Comparison of ENCODE assay signal across 26 mouse cellular contexts in the genomic region with DNA sequence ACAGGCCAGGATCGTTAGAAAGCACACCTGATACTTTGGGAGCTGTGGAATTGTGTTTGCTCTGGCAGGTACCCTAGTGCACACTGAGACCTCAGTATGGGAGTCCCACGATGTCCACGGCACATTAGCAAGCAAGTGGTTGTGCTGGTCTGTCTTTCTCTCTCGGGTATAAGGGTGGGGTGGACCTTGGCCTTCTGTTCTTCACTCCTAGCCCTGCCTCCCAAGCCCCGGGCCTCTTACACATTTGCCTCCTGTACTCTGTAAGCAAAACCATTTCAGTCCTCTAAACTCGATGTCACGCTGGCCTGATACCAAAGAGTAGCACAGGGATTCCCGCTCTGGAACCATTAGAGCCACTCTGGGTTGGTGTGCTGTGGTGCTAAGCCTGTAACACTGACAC. TPM values are rescaled to one million over a fixed set of nuclear protein-coding genes. Genes with fewer than 3 reads are reported as not detected.
DNase-seq lines count a peak whose midpoint lies in the region; ATAC-seq and TF ChIP-seq lines count a peak whose summit lies in the region.
"Had no signal": no experiment of that assay in that cellular context is flagged by ENCODE, and none has a peak within 500 bp of the region (broad histone marks: within the 10 kb centered on the region; RNA-seq: fewer than 3 reads in every experiment).

No protein-coding gene starts in this region.

- ATAC-seq in limb, embryonic 14.5 days (ENCODE audit: low FRiP score, low read depth): no peak
- peak; percentile 75 for ATAC-seq in intestine, embryonic 15.5 days
- ATAC-seq in midbrain, embryonic 14.5 days (ENCODE audit: low FRiP score, low TSS enrichment): no peak
- ATAC-seq: CD4-positive, CD25-positive, alpha-beta regulatory T cell, adult 4 months; forebrain, embryonic 13.5 days; inflammation-experienced regulatory T-cells, adult 6 months; liver, embryonic 12.5 days; midbrain, embryonic 15.5 days had no signal

- no peak overlapping the region for H3K4me2 ChIP-seq in limb, embryonic 14.5 days (replicated peaks; ENCODE audit: low read depth, low read length, severe bottlenecking)
- no peak overlapping the region for H3K4me2 ChIP-seq in intestine, embryonic 15.5 days (replicated peaks)
- H3K4me2 ChIP-seq in midbrain, embryonic 14.5 days (ENCODE audit: low read length): no peak overlapping the region
- H3K4me2 ChIP-seq: embryonic facial prominence, embryonic 15.5 days; forebrain, embryonic 13.5 days; hindbrain, embryonic 15.5 days; liver, embryonic 12.5 days; midbrain, embryonic 15.5 days had no signal

- H3K9me3 ChIP-seq in limb, embryonic 14.5 days (ENCODE audit: control insufficient read depth, low read length): no peaks in the 10 kb centered on the region
- no peaks in the 10 kb centered on the region for H3K9me3 ChIP-seq in limb, embryonic 10.5 days (replicated peaks)
- no peaks in the 10 kb centered on the region for H3K9me3 ChIP-seq in embryonic facial prominence, embryonic 10.5 days
- H3K9me3 ChIP-seq in intestine, embryonic 15.5 days: no peaks in the 10 kb centered on the region
- H3K9me3 ChIP-seq in midbrain, embryonic 14.5 days (ENCODE audit: control insufficient read depth, low read length): no peaks in the 10 kb centered on the region
- H3K9me3 ChIP-seq: embryonic facial prominence, embryonic 15.5 days; forebrain, embryonic 13.5 days; hindbrain, embryonic 10.5 days; hindbrain, embryonic 15.5 days; liver, embryonic 12.5 days; midbrain, embryonic 15.5 days had no signal

- H3K27me3 ChIP-seq in limb, embryonic 14.5 days (ENCODE audit: control insufficient read depth, insufficient read depth, low read length): no peaks in the 10 kb centered on the region
- H3K27me3 ChIP-seq in limb, embryonic 10.5 days (ENCODE audit: low read depth, poor library complexity, severe bottlenecking): no peaks in the 10 kb centered on the region
- H3K27me3 ChIP-seq in embryonic facial prominence, embryonic 10.5 days (replicated peaks; ENCODE audit: low read depth, poor library complexity, severe bottlenecking): no peaks in the 10 kb centered on the region
- H3K27me3 ChIP-seq in intestine, embryonic 15.5 days (replicated peaks): no peaks in the 10 kb centered on the region
- no peaks in the 10 kb centered on the region for H3K27me3 ChIP-seq in small intestine, adult 2 months (ENCODE audit: control insufficient read depth, insufficient read depth, low read length)
- H3K27me3 ChIP-seq in midbrain, embryonic 14.5 days (ENCODE audit: control insufficient read depth, insufficient read depth, low read length): no peaks in the 10 kb centered on the region
- H3K27me3 ChIP-seq: embryonic facial prominence, embryonic 15.5 days; forebrain, embryonic 13.5 days; hindbrain, embryonic 15.5 days; liver, embryonic 12.5 days; midbrain, embryonic 15.5 days had no signal

- TF ChIP-seq CTCF in small intestine, adult 2 months (IDR thresholded peaks at IDR 0.05; ENCODE audit: extremely low read depth, insufficient read length, insufficient replicate concordance, low read depth, low read length): no peak

- peaks cover 80% of the 10 kb centered on the region for H3K36me3 ChIP-seq in limb, embryonic 14.5 days (ENCODE audit: control insufficient read depth, insufficient read depth, low read length)
- H3K36me3 ChIP-seq in limb, embryonic 10.5 days: peaks cover 96% of the 10 kb centered on the region
- peaks cover 98% of the 10 kb centered on the region for H3K36me3 ChIP-seq in embryonic facial prominence, embryonic 10.5 days (replicated peaks)
- peaks cover 31% of the 10 kb centered on the region for H3K36me3 ChIP-seq in intestine, embryonic 15.5 days
- H3K36me3 ChIP-seq in small intestine, adult 2 months (ENCODE audit: control insufficient read depth, insufficient read depth, low read length): peaks cover 39% of the 10 kb centered on the region
- H3K36me3 ChIP-seq in midbrain, embryonic 14.5 days (ENCODE audit: control insufficient read depth, insufficient read depth, low read length): peaks cover 83% of the 10 kb centered on the region

- TF ChIP-seq POLR2A in limb, embryonic 14.5 days (IDR thresholded peaks at IDR 0.05; ENCODE audit: borderline replicate concordance, extremely low read depth, insufficient read depth, insufficient read length): no peak
- TF ChIP-seq POLR2A in small intestine, adult 2 months (IDR thresholded peaks at IDR 0.05; ENCODE audit: low read depth, low read length): no peak

- no peak for DNase-seq in limb, embryonic 14.5 days (ENCODE audit: low spot score)
- DNase-seq in limb, embryonic 10.5 days (ENCODE audit: low spot score): no peak
- DNase-seq in embryonic facial prominence, embryonic 10.5 days (ENCODE audit: low spot score): no peak
- no peak for DNase-seq in lung, postnatal 36 days
- no peak for DNase-seq in midbrain, embryonic 14.5 days
- DNase-seq: adrenal gland, adult 8-10 months; cerebellum, adult 11 months; cerebellum, adult 9-11 months; gastrocnemius, postnatal 14 days; heart, postnatal 14 days; kidney, postnatal 10 days; layer of hippocampus, postnatal 36 days; left cerebral cortex, postnatal 4 days; lung, adult 2 months; lung, postnatal 10 days had no signal

- WGBS in limb, embryonic 14.5 days: 85% methylated on average over 8 of the region's 8 CpGs
- WGBS in limb, embryonic 10.5 days: 92% methylated on average over 8 of the region's 8 CpGs
- 93% methylated on average over 8 of the region's 8 CpGs for WGBS in embryonic facial prominence, embryonic 10.5 days
- 74% methylated on average over 8 of the region's 8 CpGs for WGBS in intestine, embryonic 15.5 days
- 38% methylated on average over 8 of the region's 8 CpGs for WGBS in small intestine, adult 2 months
- 90% methylated on average over 8 of the region's 8 CpGs for WGBS in midbrain, embryonic 14.5 days

- no peaks in the 10 kb centered on the region for H3K4me1 ChIP-seq in limb, embryonic 14.5 days (ENCODE audit: control insufficient read depth, insufficient read depth, low read length)
- H3K4me1 ChIP-seq in limb, embryonic 10.5 days: no peaks in the 10 kb centered on the region
- H3K4me1 ChIP-seq in embryonic facial prominence, embryonic 10.5 days: peaks cover 3% of the 10 kb centered on the region; the same call in 1 of the 2 replicates
- H3K4me1 ChIP-seq in intestine, embryonic 15.5 days (replicated peaks): 0 out of 2 replicates have a peak, but pooled peaks cover 3% of the 10 kb centered on the region
- H3K4me1 ChIP-seq in small intestine, adult 2 months (ENCODE audit: control insufficient read depth, insufficient read depth, insufficient read length, low read length): peaks cover 21% of the 10 kb centered on the region
- H3K4me1 ChIP-seq in midbrain, embryonic 14.5 days (ENCODE audit: control insufficient read depth, insufficient read depth, low read length): 0 out of 2 replicates have a peak, but pooled peaks cover 3% of the 10 kb centered on the region
- H3K4me1 ChIP-seq: forebrain, embryonic 13.5 days; liver, embryonic 12.5 days had no signal

- H3K27ac ChIP-seq in limb, embryonic 14.5 days (replicated peaks; ENCODE audit: low read depth, low read length): 0 out of 2 replicates have a peak overlapping the region, but pooled peaks have one; percentile 21
- H3K27ac ChIP-seq in limb, embryonic 10.5 days: no peak overlapping the region
- 0 out of 2 replicates have a peak overlapping the region, but pooled peaks have one; percentile 12 for H3K27ac ChIP-seq in embryonic facial prominence, embryonic 10.5 days (replicated peaks)
- H3K27ac ChIP-seq in intestine, embryonic 15.5 days: no peak overlapping the region
- H3K27ac ChIP-seq in small intestine, adult 2 months (ENCODE audit: insufficient read depth, low read depth, low read length): peak overlapping the region; percentile 76
- H3K27ac ChIP-seq in midbrain, embryonic 14.5 days (replicated peaks; ENCODE audit: low read depth, low read length): no peak overlapping the region
- H3K27ac ChIP-seq: embryonic facial prominence, embryonic 15.5 days; forebrain, embryonic 13.5 days; hindbrain, embryonic 10.5 days; hindbrain, embryonic 15.5 days; liver, embryonic 12.5 days; midbrain, embryonic 15.5 days; stomach, postnatal 0 days had no signal

- no peak overlapping the region for H3K4me3 ChIP-seq in limb, embryonic 14.5 days (replicated peaks; ENCODE audit: low read length)
- no peak overlapping the region for H3K4me3 ChIP-seq in limb, embryonic 10.5 days
- H3K4me3 ChIP-seq in embryonic facial prominence, embryonic 10.5 days: no peak overlapping the region
- H3K4me3 ChIP-seq in intestine, embryonic 15.5 days (replicated peaks): no peak overlapping the region
- H3K4me3 ChIP-seq in small intestine, adult 2 months (ENCODE audit: low read depth, low read length): no peak overlapping the region
- H3K4me3 ChIP-seq in midbrain, embryonic 14.5 days (replicated peaks; ENCODE audit: low read depth, low read length): no peak overlapping the region
- H3K4me3 ChIP-seq: embryonic facial prominence, embryonic 15.5 days; forebrain, embryonic 13.5 days; hindbrain, embryonic 10.5 days; hindbrain, embryonic 15.5 days; liver, embryonic 12.5 days; midbrain, embryonic 15.5 days had no signal

- no peak overlapping the region for H3K9ac ChIP-seq in limb, embryonic 14.5 days (ENCODE audit: low read depth, low read length, severe bottlenecking)
- H3K9ac ChIP-seq in intestine, embryonic 15.5 days: no peak overlapping the region
- no peak overlapping the region for H3K9ac ChIP-seq in midbrain, embryonic 14.5 days (replicated peaks; ENCODE audit: low read length)
- H3K9ac ChIP-seq: embryonic facial prominence, embryonic 15.5 days; forebrain, embryonic 13.5 days; hindbrain, embryonic 15.5 days; liver, embryonic 12.5 days; midbrain, embryonic 15.5 days had no signal

RNA-seq across cellular contexts. Expression of gene Aebp2, which starts 29.8 kb away (rescaled TPM):
- 64.1 and 67.4 TPM in 2 replicates for polyA plus RNA-seq in limb, embryonic 14.5 days (2012; rRNA removed)
- 23.3 and 29.8 TPM in 2 replicates for polyA plus RNA-seq in limb, embryonic 14.5 days (2014; fragmentation: Nextera tagmentation; extraction: Ambion mirVana)
- polyA plus RNA-seq in limb, embryonic 10.5 days (2016; fragmentation: Nextera tagmentation; extraction: Ambion mirVana): 9.1 and 9.2 TPM in 2 replicates
- 8.1 and 9.4 TPM in 2 replicates for polyA plus RNA-seq in embryonic facial prominence, embryonic 10.5 days (2016; fragmentation: Nextera tagmentation; extraction: Ambion mirVana)
- polyA plus RNA-seq in intestine, embryonic 15.5 days (2015; fragmentation: Nextera tagmentation; extraction: Ambion mirVana): 9.5 and 9.7 TPM in 2 replicates
- polyA plus RNA-seq in small intestine, adult 2 months (2012; rRNA removed): 15.0 and 28.4 TPM in 2 replicates
- polyA plus RNA-seq in midbrain, embryonic 14.5 days (2014; fragmentation: Nextera tagmentation; extraction: Ambion mirVana): 14.2 and 15.9 TPM in 2 replicates

Comparison
In these comparisons a context has a peak if more than half of its experiments do, and no peak if none do; other contexts are left out.
1. H3K27ac ChIP-seq: peak in limb, embryonic 14.5 days (single experiment), embryonic facial prominence, embryonic 10.5 days (single experiment) and small intestine, adult 2 months (single experiment); none in limb, embryonic 10.5 days (single experiment), intestine, embryonic 15.5 days (single experiment) and midbrain, embryonic 14.5 days (single experiment).